Mouse (Mus musculus) small intestine, adult 2 months (tissue): ENCODE data around the gene Atp1a3.

Experiments used
- CTCF ChIP-seq: fragments of 200-500 bp; IDR thresholded peaks from 2 replicates; pipeline ENCODE4 v1.5.1; 2012; ENCODE audit warnings: low read depth, mild to moderate bottlenecking, control low read depth, inconsistent platforms, low read length, moderate library complexity, mixed read lengths; ENCODE audit not compliant: insufficient replicate concordance, insufficient read length; ENCODE audit errors: extremely low read depth
- POLR2A ChIP-seq: fragments of 200-500 bp; IDR thresholded peaks from 2 replicates; pipeline ENCODE4 v1.6.1; 2012; ENCODE audit warnings: low read depth, mild to moderate bottlenecking, control low read depth, inconsistent platforms, low read length, moderate library complexity

DNA sequence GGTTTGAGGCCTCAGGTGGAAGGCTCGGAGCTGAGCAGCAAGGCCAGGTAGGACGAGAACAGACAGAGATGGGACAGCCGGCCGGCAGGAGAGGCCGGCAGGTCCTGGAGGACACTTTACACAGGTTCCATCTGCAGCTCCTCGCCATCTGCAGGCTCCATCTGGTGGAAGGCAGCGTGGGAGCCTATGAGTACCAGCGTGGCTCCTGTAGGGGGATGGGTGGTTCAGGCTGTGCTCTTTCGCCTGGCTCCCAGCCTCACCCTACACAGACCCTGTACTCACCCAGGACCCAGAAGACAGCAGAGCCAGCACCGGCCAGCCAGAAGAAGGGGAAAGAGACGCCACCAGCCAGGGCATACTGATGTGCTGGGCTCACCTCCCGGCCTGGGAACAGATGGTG is 36.0 kb downstream of the Atp1a3 start:
- TF ChIP-seq POLR2A (no peak), CTCF (no peak)
